Mouse (Mus musculus) midbrain, embryonic 11.5 days (tissue): Measurements from ENCODE around the gene Filip1. TPM values are rescaled to one million over a fixed set of nuclear protein-coding genes. Genes with fewer than 3 reads are reported as not detected.
A peak's percentile ranks its signal among the peaks of the same experiment; 100 is the strongest.

ENCODE experiments used
- ATAC-seq: fragments of 200-750 bp; cut with Nextera tagmentation; 2 replicates; pipeline ENCODE4 v1.8.0; 2017; ENCODE audit warnings: moderate TSS enrichment, moderate library complexity; ENCODE audit not compliant: low FRiP score
- DNase-seq: peaks from one replicate; pipeline ENCODE4 v3.0.0; 2015; ENCODE audit warnings: low spot score; ENCODE audit errors: missing footprints
- H3K27ac ChIP-seq: fragments of 300-500 bp; sonication (generic); 2 replicates; pipeline ENCODE4 v1.5.1; 2014; ENCODE audit warnings: low read depth, low read length
- H3K27me3 ChIP-seq: fragments of 300-500 bp; sonication (generic); 2 replicates; pipeline ENCODE4 v1.6.1; 2014; ENCODE audit warnings: mild to moderate bottlenecking, low read length, moderate library complexity, mixed read lengths; ENCODE audit not compliant: control insufficient read depth, insufficient read depth
- H3K36me3 ChIP-seq: fragments of 300-500 bp; sonication (generic); 2 replicates; pipeline ENCODE4 v1.6.1; 2014; ENCODE audit warnings: mild to moderate bottlenecking, low read length, moderate library complexity, mixed read lengths; ENCODE audit not compliant: control insufficient read depth, insufficient read depth
- H3K4me1 ChIP-seq: fragments of 300-500 bp; sonication (generic); 2 replicates; pipeline ENCODE4 v1.6.1; 2014; ENCODE audit warnings: low read length; ENCODE audit not compliant: control insufficient read depth, insufficient read depth
- H3K4me2 ChIP-seq: fragments of 300-500 bp; sonication (generic); 2 replicates; pipeline ENCODE4 v1.6.1; 2014; ENCODE audit warnings: mild to moderate bottlenecking, moderate library complexity
- H3K4me3 ChIP-seq: fragments of 300-500 bp; sonication (generic); 2 replicates; pipeline ENCODE4 v1.5.1; 2014; ENCODE audit warnings: low read depth, low read length
- H3K9ac ChIP-seq: fragments of 300-500 bp; sonication (generic); 2 replicates; pipeline ENCODE4 v1.6.1; 2014; ENCODE audit warnings: low read length
- H3K9me3 ChIP-seq: fragments of 300-500 bp; sonication (generic); 2 replicates; pipeline ENCODE4 v1.6.1; 2016; ENCODE audit warnings: low read length; ENCODE audit not compliant: control insufficient read depth
- WGBS: fragments of 180-500 bp; shearing (Covaris S2); extraction: QIAGEN DNeasy Blood & Tissue Kit; methylation state at CpG from one replicate; pipeline ENCODE4 v1.1.7; 2014; 5-methylcytosine and 5-hydroxymethylcytosine counted together
- polyA plus RNA-seq: library from polyadenylated mRNA; unstranded; fragments of >200 nt; fragmentation: Nextera tagmentation; extraction: Ambion mirVana; gene quantifications from 2 replicates; pipeline ENCODE4 v1.2.1, GENCODE M21; 2014

Filip1 gene
- polyA plus RNA-seq, 1 experiment from 2014 or later: 11.6 TPM

DNA sequence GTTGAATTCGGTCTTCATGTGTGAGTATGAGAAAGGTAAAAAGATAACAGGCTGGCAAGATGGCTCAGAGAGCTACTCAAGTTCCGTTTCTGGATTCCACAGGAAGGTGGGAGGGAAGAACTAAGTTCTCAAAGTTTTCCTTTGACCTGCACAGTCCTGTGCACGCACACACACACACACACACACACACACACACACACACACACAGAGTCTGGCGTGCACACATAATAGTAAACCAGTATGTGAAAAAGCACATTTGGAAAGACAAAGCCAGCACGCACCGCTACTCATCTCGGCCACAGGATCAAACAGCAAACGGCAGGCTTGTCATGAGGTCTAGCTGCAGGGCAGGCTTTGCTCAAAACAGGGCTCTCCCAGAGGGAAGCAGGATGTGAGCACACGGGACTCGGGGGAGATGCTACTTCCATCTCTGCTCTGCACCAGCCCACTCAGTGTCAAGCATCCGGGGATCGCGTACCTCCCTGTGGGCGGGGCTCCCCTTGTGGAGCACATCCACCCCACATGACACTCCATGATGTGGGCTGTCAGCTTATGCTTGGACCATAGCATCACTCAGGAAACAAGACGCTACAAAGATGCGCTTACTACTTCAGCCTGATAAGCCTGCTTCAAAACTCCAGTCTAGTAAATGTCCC, 50.9 kb downstream of the Filip1 start:
- H3K27ac ChIP-seq: no peak overlapping the region
- H3K4me1 ChIP-seq: no peaks in the 10 kb centered on the region
- H3K9ac ChIP-seq: no peak overlapping the region
- H3K36me3 ChIP-seq: no peaks in the 10 kb centered on the region
- H3K9me3 ChIP-seq: no peaks in the 10 kb centered on the region
- H3K4me2 ChIP-seq: 0 out of 2 replicates have a peak overlapping the region, but pooled peaks have one; percentile 4
- no peak overlapping the region for H3K4me3 ChIP-seq
- ATAC-seq (peak; percentile 75), DNase-seq (peak; percentile 90)
- no peaks in the 10 kb centered on the region for H3K27me3 ChIP-seq
- 64% methylated on average over 16 of the region's 16 CpGs for WGBS

GRCm38 (mm10) chr9:79960453-79960852, 52.2 kb downstream of the Filip1 start:
- Histone ChIP-seq H3K9ac (no peak overlapping the region), H3K4me1 (no peaks in the 10 kb centered on the region), H3K36me3 (no peaks in the 10 kb centered on the region), H3K9me3 (no peaks in the 10 kb centered on the region), H3K4me2 (no peak overlapping the region), H3K27ac (no peak overlapping the region), H3K4me3 (no peak overlapping the region), H3K27me3 (no peaks in the 10 kb centered on the region)
- 90% methylated on average over 6 of the region's 6 CpGs for WGBS
- DNase-seq: no peak
- ATAC-seq: no peak

DNA sequence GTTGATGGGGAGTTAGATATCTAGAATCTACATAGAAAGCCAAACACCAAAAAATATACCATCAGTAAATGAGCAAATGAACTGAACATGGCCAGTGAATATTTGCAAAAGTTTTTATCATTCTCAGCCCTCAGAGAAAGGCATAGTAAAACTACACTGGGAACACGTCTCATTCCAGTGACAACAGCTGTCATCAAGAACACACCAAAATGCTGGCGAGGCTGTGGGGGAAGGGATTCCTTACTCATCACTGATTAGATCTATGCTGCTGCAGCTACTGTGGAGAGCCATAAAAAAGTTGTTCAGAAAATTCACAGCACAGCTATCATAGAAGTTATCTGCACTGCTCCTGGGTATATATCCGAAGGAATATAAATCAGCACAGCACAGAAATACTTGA, 54.3 kb downstream of the Filip1 start:
- Histone ChIP-seq H3K4me3 (no peak overlapping the region), H3K27me3 (no peaks in the 10 kb centered on the region), H3K9ac (no peak overlapping the region), H3K4me2 (no peak overlapping the region), H3K4me1 (no peaks in the 10 kb centered on the region), H3K27ac (no peak overlapping the region), H3K36me3 (no peaks in the 10 kb centered on the region), H3K9me3 (no peaks in the 10 kb centered on the region)
- 84% methylated on average over 3 of the region's 3 CpGs for WGBS
- no peak for DNase-seq
- no peak for ATAC-seq

- 92% methylated on average over 5 of the region's 5 CpGs for WGBS
- H3K9me3 ChIP-seq: no peaks in the 10 kb centered on the region
- no peak overlapping the region for H3K4me3 ChIP-seq
- no peaks in the 10 kb centered on the region for H3K4me1 ChIP-seq
- no peak overlapping the region for H3K27ac ChIP-seq
- no peaks in the 10 kb centered on the region for H3K27me3 ChIP-seq
- ATAC-seq (no peak), DNase-seq (peak; percentile 6)
- H3K36me3 ChIP-seq: no peaks in the 10 kb centered on the region
- no peak overlapping the region for H3K4me2 ChIP-seq
- no peak overlapping the region for H3K9ac ChIP-seq
Measured at GRCm38 (mm10) chr9:79954944-79955343, 57.7 kb downstream of the Filip1 start.

DNA sequence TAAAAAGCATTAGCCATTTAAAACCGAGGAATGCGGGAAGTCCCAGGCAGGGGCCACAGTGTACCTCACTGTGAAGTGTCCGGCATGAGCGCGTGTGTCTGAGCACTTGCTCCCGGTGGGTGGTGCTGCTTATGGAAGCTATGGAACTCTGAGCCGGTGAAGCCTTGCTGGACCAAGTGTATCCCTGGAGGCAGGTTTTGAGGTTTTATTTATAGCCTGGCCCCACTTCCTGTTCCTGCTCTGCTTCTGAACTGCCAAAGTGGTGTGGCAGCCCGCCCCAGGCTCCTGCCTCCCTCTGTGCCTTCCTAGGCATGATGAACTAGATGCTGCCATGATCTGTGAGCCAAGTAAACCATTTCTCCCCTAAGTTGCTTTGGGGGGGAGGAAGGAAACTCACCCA, 60.7 kb downstream of the Filip1 start:
- DNase-seq: peak; percentile 49

DNA sequence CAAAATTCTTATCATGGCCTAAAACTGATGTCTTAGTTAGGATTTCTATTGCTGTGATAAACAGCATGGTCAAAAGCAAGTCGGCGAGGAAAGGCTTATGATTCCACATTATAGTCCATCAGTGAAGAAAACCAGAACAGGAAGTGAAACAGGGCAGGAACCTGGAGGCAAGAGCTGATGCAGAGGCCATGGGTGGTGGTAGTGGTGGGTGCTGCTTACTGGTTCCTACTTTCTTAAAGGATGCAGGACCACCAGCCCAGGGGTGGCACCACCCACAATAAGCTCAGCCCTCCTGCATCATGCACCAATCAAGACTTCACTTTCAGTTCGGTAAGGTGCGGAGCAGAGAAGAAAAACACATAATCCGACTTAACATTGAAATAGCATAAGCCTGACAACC, 61.3 kb downstream of the Filip1 start:
- no peaks in the 10 kb centered on the region for H3K36me3 ChIP-seq
- no peak for ATAC-seq
- WGBS: 91% methylated on average over 5 of the region's 5 CpGs
- no peak overlapping the region for H3K9ac ChIP-seq
- H3K4me3 ChIP-seq: no peak overlapping the region
- DNase-seq: peak; percentile 47
- H3K4me1 ChIP-seq: no peaks in the 10 kb centered on the region
- no peaks in the 10 kb centered on the region for H3K27me3 ChIP-seq
- no peaks in the 10 kb centered on the region for H3K9me3 ChIP-seq
- H3K27ac ChIP-seq: no peak overlapping the region
- H3K4me2 ChIP-seq: no peak overlapping the region

More for the DNA sequence above, 60.7 kb downstream of the Filip1 start:
- no peaks in the 10 kb centered on the region for H3K9me3 ChIP-seq
- no peak overlapping the region for H3K27ac ChIP-seq
- 85% methylated on average over 8 of the region's 8 CpGs for WGBS
- H3K9ac ChIP-seq: no peak overlapping the region
- H3K4me3 ChIP-seq: no peak overlapping the region
- ATAC-seq: no peak
- no peaks in the 10 kb centered on the region for H3K4me1 ChIP-seq
- no peaks in the 10 kb centered on the region for H3K27me3 ChIP-seq
- H3K4me2 ChIP-seq: no peak overlapping the region
- H3K36me3 ChIP-seq: no peaks in the 10 kb centered on the region

DNA sequence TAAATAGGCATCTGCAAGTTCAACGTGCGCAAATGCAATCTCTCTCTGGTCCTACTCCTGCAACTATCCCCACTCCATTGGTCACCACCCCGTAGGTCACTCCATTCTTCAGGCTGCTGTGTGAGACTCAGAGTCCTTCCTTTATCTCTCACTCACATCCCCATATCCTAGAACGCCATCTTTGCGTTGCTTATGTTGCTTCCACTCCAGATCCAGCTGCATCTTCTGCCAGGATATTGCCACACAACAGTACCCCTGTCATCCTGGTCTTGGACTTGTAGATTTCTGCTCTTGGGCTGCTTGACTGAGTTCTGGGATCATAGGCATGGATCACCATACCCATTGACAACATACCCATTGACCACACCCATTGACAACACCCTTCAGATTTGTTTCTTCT, 62.0 kb downstream of the Filip1 start:
- H3K4me2 ChIP-seq: no peak overlapping the region
- peak; percentile 51 for DNase-seq
- no peaks in the 10 kb centered on the region for H3K27me3 ChIP-seq
- H3K36me3 ChIP-seq: no peaks in the 10 kb centered on the region
- no peaks in the 10 kb centered on the region for H3K4me1 ChIP-seq
- 89% methylated on average over 5 of the region's 5 CpGs for WGBS
- H3K4me3 ChIP-seq: no peak overlapping the region
- no peak overlapping the region for H3K27ac ChIP-seq
- ATAC-seq: no peak
- no peak overlapping the region for H3K9ac ChIP-seq
- H3K9me3 ChIP-seq: no peaks in the 10 kb centered on the region

GRCm38 (mm10) chr9:79950038-79950437, 62.6 kb downstream of the Filip1 start:
- DNase-seq: peak; percentile 28
- ATAC-seq: no peak
- WGBS: 79% methylated on average over 6 of the region's 6 CpGs
- Histone ChIP-seq H3K9me3 (no peaks in the 10 kb centered on the region), H3K9ac (no peak overlapping the region), H3K4me1 (no peaks in the 10 kb centered on the region), H3K4me2 (no peak overlapping the region), H3K27me3 (no peaks in the 10 kb centered on the region), H3K27ac (no peak overlapping the region), H3K36me3 (no peaks in the 10 kb centered on the region), H3K4me3 (no peak overlapping the region)

GRCm38 (mm10) chr9:79948376-79948775, 64.3 kb downstream of the Filip1 start:
- H3K9ac ChIP-seq: no peak overlapping the region
- DNase-seq (peak; percentile 31), ATAC-seq (no peak)
- WGBS: 79% methylated on average over 2 of the region's 2 CpGs
- H3K27me3 ChIP-seq: no peaks in the 10 kb centered on the region
- no peak overlapping the region for H3K27ac ChIP-seq
- no peak overlapping the region for H3K4me2 ChIP-seq
- H3K9me3 ChIP-seq: no peaks in the 10 kb centered on the region
- H3K4me1 ChIP-seq: no peaks in the 10 kb centered on the region
- H3K4me3 ChIP-seq: no peak overlapping the region
- no peaks in the 10 kb centered on the region for H3K36me3 ChIP-seq
